Mouse (Mus musculus) brain, embryonic 18.5 days (tissue): ENCODE measurements around the gene Hist1h2af.
A peak's percentile ranks its signal among the peaks of the same experiment; 100 is the strongest.
"Not testable (repeated sequence)": the region's sequence is repeated elsewhere in the genome, so short reads cannot be mapped to it uniquely, and the experiment has no call there.

Source experiments
- DNase-seq: peaks from one replicate; pipeline ENCODE4 v3.0.0-alpha.2; 2012; ENCODE audit warnings: low read depth, low spot score

Gene Hist1h2af

DNA sequence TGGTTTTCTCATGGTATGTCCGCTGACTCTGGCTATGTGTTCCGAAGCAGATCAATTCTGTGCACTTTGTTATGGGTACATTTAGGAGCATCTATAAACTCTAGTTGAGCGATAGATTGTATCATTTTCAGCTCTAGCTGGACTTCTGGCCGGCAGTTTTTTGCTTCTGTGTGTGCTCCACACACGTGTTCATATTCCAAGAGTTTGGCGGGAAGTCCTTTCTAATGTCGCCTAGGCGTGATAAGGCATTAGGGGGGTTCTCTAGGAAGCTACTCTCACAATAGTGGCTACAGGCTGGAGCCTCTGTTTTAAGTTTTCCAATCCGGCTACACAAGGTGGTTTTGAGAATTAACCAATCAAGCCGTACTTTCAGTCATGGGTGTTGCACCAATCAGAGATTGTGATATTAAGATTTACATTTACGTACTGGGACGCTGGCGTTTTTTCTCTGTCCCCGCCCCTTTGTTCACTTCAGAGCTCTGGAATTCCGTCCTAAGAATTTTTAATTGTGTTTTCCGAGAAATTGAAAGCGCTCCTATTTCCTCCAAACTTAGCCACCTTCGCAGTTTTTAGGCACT is 22.2 kb downstream of the Hist1h2af start:
- peak; percentile 86 for DNase-seq

DNA sequence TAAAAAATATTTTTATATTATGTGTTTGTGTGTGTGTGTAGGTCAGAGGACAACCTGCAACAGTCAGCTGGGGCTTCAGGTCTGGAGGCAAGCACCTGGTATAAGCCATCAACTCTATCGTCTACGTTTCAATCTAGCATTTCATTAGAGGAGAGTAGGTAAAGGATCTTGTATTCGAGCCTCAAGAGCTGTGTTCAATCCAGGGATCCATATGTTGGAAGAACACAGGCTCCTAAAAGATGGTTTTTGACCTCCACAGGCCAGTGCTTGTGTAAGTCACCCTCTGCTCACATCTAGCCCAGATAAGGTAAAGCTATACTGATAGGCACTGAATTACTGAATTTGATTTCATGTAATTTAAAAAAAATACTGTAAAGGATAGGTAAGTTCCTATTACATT is 23.2 kb downstream of the Hist1h2af start:
- no peak for DNase-seq

DNA sequence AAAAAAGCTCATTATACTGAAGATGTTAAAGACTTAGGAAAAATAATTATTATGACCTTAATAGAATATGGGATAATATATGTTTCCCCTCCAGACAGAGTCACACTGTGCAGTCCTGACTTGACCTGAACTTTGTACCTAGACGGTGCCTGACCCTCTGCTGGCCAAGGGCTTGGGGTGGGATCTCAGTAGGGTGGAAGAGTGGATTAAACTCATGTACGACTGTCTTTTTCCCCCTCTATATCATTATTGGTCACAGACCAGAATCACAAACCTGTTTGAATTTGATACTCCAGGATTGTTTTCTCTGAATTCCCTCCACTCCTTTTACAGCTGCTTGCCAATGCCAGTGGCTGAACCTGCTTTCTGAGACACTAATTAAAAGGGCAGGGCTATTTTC is 27.0 kb downstream of the Hist1h2af start:
- not testable (repeated sequence) for DNase-seq

DNA sequence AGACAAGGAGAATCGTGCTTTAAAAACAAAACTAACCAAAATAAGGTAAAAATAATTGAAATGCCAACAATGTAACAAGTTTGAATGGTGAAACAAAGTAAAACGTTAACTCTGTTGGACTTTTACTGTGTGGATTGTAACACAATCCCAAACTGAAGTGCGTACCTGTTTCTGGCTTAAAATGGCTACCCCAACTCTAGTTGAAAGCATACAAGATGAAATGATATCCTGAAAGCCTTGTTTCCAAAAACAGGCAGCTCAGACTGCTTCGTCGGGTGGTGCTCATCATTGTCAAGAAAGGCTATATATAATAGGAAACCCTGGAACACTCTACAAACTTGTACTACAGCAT is 27.8 kb downstream of the Hist1h2af start:
- DNase-seq: not testable (repeated sequence)

DNA sequence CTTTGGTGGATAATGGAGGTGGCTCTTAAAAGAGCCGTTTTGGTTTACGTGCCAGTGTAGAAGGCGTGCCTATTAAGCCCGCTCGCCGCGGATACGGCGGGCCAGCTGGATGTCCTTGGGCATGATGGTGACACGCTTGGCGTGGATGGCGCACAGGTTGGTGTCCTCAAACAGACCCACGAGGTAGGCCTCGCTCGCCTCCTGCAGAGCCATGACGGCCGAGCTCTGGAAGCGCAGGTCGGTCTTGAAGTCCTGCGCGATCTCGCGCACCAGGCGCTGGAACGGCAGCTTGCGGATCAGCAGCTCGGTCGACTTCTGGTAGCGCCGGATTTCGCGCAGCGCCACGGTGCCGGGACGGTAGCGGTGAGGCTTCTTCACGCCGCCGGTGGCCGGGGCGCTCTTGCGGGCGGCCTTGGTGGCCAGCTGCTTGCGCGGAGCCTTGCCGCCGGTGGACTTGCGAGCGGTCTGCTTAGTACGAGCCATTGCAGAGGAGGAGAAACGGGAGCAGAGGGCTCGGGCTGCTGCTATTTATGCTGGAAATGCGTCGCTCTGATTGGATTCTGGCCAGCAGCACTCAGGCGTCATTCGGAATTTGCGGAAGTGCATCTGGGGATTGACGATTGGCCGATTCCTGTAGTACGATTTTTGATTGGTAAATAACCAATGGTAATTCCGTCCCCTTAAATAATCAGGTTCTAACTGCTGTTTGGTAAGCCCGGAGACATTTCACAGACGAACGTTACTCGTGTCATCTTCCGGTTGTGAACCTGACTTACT is 28.4 kb downstream of the Hist1h2af start, which contains the start of gene Hist1h3e:
Gene Hist1h3e (minus strand): TSS at position 487 of the 777 bp plus-strand sequence.
- DNase-seq: peak; percentile 98

DNA sequence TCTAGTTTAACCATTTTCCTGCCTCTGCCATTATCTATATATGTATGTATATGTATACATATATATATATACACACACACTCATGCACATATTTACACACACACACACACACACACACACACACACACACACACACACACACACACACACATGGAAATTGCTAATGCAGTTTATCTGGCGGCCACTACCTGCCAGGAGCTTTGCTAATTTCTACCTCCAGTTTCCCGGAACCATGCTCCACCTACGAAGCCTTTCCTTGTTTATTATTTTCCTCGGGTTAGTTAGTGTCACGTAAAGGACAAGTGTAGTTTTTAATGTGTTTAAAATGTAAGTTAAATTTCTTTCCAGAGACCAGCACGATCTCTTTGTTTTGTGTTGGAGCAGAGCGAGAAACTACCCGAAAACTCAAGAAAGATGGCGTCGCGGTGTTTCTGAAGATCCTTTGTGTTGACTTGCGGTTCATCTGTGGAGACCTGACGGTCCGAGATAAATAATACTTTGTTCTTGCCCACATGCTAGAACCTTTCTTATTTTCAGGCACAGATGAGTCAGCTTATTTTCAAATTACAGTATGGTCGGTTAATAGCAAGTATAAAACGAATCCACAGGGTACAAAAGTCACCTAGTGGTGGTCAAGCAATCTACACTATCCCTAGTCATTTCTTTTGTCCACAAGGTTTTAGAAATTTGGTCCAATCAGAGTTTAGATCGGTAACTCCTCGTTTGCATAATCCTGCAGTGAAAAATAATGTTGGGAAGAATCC is 29.2 kb downstream of the Hist1h2af start:
- peak; percentile 69 for DNase-seq

DNA sequence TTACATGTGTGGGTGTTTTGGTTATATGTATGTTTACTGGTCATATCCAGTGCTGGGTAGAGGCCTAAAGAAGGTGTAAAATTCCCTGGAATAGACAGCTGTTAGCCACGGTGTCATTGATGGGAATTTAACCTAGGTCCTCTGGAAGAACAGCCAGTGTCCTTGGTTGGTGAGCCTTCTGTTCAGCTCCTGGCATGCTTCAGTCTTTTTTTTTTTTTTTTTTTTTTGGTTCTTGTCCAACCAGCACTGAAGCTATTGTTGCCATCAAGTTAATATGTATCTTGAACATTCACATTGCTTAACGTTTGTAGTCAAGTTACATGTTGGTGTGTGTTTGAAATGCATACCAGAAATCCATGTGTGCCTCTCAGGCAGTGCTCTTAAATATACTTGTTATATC is 30.8 kb downstream of the Hist1h2af start:
- DNase-seq: no peak

DNA sequence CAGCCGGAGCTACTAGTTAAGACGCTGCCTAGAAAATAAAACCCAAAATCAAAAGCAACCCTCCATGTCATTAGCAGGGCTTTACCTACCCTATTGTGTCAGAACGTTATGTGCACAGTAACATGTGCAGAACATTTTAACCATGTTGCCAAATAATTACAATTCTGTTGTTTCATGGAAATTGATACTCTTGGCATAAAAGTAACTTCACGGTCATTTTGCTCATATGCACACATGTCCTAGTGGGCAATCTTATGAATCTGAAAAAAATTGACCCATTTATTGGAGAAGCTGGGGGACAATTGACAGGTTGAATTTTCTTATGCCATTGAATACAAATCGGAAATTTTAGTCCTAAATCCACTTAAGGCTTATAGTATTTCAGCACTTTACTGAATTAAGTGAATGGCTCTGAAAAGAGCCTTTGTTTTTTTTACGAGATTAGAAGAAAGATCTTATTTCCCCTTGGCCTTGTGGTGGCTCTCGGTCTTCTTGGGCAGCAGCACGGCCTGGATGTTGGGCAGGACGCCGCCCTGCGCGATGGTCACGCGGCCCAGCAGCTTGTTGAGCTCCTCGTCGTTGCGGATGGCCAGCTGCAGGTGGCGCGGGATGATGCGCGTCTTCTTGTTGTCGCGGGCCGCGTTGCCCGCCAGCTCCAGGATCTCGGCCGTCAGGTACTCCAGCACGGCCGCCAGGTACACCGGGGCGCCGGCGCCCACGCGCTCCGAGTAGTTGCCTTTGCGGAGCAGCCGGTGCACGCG is 36.7 kb downstream of the Hist1h2af start:
- DNase-seq: not testable (repeated sequence)

DNA sequence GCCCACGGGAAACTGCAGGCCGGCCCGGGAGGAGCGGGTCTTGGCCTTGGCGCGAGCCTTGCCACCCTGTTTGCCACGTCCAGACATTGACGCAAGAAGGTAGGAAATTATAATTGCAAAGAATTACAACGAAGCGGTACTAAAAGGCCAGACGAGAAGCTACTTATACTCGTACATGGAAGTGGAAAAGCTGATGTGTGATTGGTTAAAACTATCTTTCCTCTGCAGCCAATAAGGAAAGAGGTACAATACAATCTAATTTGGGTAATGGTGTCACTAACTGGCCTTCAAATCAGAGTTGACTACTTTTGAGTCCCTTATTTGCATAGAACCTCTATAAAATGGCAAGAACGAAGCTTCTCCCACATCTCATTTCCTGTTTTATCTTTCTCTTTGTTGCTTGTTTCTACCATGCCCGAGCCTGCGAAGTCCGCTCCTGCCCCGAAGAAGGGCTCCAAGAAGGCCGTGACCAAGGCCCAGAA is 37.4 kb downstream of the Hist1h2af start, which contains the start of the genes Hist1h2ae and Hist1h2bg:
Gene Hist1h2ae (minus strand): TSS at position 199 of the 482 bp plus-strand sequence.
Gene Hist1h2bg (plus strand): TSS at position 375 of the 482 bp plus-strand sequence.
- DNase-seq: peak; percentile 96

DNA sequence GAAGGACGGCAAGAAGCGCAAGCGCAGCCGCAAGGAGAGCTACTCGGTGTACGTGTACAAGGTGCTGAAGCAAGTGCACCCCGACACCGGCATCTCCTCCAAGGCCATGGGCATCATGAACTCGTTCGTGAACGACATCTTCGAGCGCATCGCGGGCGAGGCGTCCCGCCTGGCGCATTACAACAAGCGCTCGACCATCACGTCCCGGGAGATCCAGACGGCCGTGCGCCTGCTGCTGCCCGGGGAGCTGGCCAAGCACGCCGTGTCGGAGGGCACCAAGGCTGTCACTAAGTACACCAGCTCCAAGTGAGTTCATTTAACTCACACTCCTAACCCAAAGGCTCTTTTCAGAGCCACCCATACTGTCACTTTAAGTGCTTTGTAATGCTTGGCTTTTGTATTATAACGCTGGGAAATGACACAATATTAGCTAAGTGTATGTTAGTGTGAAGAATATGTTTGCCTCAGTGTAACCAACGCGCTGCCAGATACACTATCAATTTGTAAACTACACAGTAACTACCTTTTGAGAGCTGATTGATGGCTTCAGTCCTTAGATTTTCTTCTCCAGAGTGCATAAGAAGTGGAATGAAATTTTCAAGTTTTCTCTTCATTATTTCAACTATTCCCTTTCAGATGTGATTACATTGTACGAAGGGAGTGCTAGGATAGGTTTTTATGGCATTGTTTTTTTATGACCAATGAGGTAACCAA is 38.0 kb downstream of the Hist1h2af start:
- DNase-seq: not testable (repeated sequence)

DNA sequence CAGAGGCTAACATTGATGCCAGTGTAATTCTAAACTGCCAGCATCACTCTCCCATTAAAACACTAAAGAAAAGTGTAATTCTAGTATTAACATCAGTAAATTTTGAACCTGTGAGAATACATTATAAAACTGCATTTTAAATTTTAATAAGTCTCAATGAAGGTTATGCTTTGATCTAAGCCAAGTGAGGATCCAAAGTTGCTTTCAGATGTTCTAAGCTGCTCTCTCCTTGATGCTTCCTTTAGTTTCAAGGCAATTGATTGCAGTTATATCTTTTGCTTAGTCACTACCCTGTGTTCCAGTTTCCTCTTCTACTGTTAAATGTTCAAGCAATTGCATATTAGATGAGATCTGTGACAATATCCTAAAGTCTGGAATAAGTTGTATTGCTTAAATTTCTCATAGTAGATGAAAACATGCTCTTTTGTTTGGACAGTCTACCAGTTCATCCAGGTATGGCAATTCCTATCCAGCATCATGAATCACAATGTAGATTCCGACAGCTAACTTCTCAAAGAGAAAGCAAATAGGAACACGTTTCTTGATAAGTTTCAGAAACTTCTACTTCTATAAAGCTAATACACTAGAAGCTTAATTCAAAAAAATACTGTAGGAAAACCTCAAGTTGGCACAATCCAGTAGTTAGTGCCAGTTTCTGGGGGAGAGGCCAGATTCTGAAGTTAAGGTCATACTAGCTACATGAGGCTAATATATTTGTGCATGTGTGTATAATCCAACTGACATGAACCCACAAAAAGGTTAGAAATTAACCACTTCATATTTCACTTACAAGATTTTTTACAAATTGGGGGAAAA is 38.7 kb downstream of the Hist1h2af start:
- DNase-seq: no peak

DNA sequence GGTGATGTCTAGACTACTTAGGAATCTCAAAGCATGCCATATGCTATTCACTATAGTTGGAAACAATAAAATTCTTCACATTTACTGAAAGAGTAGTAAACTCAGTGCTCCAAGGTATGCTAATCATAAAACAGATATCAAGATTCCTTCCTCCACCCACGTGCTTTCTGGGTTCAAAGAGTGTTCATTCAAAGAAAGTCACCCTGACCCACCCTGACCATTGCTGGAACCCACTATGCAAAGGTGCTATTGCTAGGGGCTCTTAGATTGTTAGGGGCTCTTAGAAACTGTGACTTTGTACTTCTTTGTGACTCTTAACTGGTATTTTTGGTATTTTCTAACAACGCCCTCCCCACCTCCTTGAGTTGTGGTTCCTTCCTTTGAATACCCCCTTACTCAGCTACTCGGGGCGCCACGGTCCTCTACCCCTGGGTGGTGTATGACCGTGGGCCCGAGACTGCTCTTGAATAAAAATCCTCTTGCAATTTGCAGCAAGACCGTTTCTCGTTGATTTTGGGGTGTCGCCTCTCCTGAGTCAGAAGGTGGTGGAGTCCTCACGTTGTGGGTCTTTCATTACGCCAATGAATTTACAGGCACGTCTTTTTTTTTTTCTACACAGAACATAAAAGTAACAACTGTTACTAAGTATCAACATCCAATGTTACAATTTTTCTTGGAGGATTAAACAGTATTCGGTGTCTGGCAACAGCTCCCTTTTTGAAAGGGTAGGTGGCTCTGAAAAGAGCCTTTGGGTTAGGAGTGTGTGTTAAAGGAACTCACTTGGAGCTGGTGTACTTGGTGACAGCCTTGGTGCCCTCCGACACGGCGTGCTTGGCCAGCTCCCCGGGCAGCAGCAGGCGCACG is 39.6 kb downstream of the Hist1h2af start:
- not testable (repeated sequence) for DNase-seq

DNA sequence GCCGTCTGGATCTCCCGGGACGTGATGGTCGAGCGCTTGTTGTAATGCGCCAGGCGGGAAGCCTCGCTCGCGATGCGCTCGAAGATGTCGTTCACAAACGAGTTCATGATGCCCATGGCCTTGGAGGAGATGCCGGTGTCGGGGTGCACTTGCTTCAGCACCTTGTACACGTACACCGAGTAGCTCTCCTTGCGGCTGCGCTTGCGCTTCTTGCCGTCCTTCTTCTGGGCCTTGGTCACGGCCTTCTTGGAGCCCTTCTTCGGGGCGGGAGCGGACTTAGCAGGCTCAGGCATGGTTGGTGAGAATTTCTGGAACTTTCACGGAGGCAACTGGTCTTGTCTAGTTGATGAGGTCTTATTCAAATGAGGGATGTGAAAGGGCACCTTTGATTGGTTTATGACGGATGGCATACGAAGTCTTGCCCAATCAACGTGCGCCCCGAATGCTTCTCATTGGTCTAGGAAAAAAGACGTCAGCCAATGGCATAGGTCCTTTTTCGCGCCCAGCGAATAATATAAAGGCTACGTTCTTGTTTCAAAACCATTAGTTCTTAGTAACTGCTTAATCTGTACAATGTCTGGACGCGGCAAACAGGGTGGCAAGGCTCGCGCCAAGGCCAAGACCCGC is 40.3 kb downstream of the Hist1h2af start, which contains the start of the genes Hist1h2bf and Hist1h2ad:
Gene Hist1h2bf (minus strand): TSS at position 299 of the 627 bp plus-strand sequence.
Gene Hist1h2ad (plus strand): TSS at position 484 of the 627 bp plus-strand sequence.
- DNase-seq: peak; percentile 98

DNA sequence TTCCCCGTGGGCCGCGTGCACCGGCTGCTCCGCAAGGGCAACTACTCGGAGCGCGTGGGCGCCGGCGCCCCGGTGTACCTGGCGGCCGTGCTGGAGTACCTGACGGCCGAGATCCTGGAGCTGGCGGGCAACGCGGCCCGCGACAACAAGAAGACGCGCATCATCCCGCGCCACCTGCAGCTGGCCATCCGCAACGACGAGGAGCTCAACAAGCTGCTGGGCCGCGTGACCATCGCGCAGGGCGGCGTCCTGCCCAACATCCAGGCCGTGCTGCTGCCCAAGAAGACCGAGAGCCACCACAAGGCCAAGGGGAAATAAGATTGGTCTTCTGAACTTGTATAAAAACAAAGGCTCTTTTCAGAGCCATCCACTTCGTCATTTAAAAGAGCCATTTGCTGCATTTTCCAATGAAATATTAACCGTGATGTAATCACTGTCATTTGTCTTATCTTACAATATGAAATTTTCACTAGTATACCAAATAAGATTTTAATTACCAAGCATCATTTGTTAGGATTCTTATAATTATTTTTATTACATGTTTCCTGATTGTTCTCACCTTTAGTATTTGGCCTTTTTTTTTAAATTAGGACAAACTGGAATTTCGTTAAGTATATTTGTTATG is 41.0 kb downstream of the Hist1h2af start:
- DNase-seq: not testable (repeated sequence)

DNA sequence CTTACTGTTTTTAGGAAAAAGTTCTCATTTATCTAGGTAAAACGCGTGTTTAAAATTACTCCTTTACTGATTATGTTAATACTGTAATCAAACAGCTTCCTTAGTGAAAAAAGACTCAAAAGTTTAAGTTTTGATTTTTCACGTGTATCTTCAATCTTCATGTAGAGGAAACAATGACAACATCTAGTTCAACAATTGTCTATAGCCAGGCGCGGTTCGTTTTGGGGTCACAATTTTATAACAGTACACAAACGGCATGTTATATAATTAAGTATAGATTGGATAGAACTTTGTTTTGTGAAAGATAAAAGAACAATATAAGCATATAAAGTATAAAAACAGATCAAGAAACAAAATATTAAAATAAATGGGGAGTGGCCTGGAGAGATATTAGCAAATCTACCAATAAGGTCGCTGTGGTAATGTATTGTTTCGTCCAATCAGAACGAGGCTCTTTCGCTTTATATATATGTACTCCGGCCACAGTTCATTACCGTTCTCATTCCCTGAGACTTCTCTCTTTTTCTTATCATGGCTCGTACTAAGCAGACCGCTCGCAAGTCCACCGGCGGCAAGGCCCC is 41.7 kb downstream of the Hist1h2af start, which contains the start of gene Hist1h3d:
Gene Hist1h3d (plus strand): TSS at position 493 of the 581 bp plus-strand sequence.
- DNase-seq: peak; percentile 77

DNA sequence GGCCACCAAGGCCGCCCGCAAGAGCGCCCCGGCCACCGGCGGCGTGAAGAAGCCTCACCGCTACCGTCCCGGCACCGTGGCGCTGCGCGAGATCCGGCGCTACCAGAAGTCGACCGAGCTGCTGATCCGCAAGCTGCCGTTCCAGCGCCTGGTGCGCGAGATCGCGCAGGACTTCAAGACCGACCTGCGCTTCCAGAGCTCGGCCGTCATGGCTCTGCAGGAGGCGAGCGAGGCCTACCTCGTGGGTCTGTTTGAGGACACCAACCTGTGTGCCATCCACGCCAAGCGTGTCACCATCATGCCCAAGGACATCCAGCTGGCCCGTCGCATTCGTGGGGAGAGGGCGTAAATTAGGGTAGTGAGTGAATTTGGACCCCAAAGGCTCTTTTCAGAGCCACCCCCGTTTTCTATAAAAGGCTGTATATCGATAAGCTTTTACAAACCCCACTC is 42.2 kb downstream of the Hist1h2af start:
- not testable (repeated sequence) for DNase-seq

DNA sequence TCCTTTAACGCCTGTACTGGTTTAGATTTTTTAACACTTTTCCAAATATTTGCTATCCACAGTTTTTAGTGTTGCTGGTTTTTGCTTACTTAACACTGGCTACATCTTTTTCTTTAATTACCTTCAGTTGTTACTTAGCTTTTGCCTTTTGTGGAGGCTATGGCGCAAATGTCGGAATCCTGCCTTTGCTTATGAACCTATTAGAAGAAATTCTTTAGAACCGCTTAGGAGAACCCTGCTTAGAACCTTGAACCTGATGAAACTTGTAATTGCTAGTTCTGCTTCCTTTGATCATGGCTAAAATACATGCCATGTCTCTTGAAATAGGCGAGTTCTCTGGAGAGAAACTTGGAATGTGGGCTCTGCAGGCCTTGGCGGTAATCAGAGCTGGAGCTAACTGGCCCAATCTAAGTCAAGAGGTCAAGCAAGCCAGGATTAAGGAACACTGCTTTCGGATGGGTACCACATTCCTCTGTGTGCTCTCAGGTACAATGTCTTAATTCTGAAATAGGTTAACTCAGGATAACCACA is 42.7 kb downstream of the Hist1h2af start:
- no peak for DNase-seq
